Mouse (Mus musculus): ENCODE results near the gene Naf1. TPM values are rescaled to one million over a fixed set of nuclear protein-coding genes. Genes with fewer than 3 reads are reported as not detected.

Gene Naf1
- 28.0 and 29.8 TPM in 2 replicates for polyA plus RNA-seq (2012)

DNA sequence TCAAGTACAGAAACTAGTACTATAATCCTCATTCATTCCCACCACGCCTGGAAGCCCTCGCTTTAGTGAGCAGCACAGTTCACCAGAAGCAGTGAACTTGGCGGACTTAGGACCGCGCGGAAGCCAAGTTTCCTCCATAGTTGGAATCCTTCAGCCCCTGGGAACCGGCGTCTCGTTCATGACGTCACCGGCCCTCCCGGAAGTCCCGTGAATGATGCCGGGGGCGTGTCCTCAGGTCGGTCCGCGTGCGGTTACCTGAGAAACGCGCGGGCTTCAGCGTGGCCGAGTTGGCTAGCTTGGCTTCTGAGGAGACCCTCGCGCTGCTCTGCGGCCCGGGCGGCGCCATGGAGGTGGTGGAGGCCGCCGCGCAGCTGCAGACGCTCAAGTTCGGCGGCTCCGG, at the start of gene Naf1:
Naf1 (plus strand) TSS at position 195 of the 400 bp plus-strand sequence.

Other genes with a start within 250 kb of the Naf1 start
- gene Npy5r, start 172.1 kb upstream of the Naf1 start, polyA plus RNA-seq (2012) = not detected in 2 replicates
- gene Npy1r, start 163.0 kb upstream of the Naf1 start, polyA plus RNA-seq (2012) = not detected in 2 replicates

Measured in megakaryocyte-erythroid progenitor cell, adult 5 weeks (primary cell).